Mouse (Mus musculus) embryonic facial prominence, embryonic 10.5 days (tissue): ENCODE results near the gene Sec22c. TPM values are rescaled to one million over a fixed set of nuclear protein-coding genes. Genes with fewer than 3 reads are reported as not detected.
A peak's percentile ranks its signal among the peaks of the same experiment; 100 is the strongest.

ENCODE experiments used
- DNase-seq: peaks from one replicate; pipeline ENCODE4 v3.0.0-alpha.2; 2017; ENCODE audit warnings: low spot score
- H3K27ac ChIP-seq: fragments of 300-500 bp; sonication (generic); replicated peaks from 2 replicates; pipeline ENCODE4 v1.5.1; 2016; ENCODE audit warnings: mild to moderate bottlenecking
- H3K27me3 ChIP-seq: fragments of 300-500 bp; sonication (generic); replicated peaks from 2 replicates; pipeline ENCODE4 v1.6.1; 2016; ENCODE audit warnings: low read depth, mild to moderate bottlenecking; ENCODE audit not compliant: poor library complexity, severe bottlenecking
- H3K36me3 ChIP-seq: fragments of 300-500 bp; sonication (generic); replicated peaks from 2 replicates; pipeline ENCODE4 v1.6.1; 2016; ENCODE audit warnings: mild to moderate bottlenecking, moderate library complexity
- H3K4me1 ChIP-seq: fragments of 300-500 bp; sonication (generic); 2 replicates; pipeline ENCODE4 v1.6.1; 2016
- H3K4me3 ChIP-seq: fragments of 300-500 bp; sonication (generic); 2 replicates; pipeline ENCODE4 v1.5.1; 2016; ENCODE audit warnings: mild to moderate bottlenecking, moderate library complexity
- H3K9me3 ChIP-seq: fragments of 300-500 bp; sonication (generic); 2 replicates; pipeline ENCODE4 v1.6.1; 2016; ENCODE audit warnings: mild to moderate bottlenecking
- WGBS: fragments of 180-500 bp; shearing (Covaris S2); methylation state at CpG from one replicate; pipeline ENCODE4 v1.1.7; 2016; 5-methylcytosine and 5-hydroxymethylcytosine counted together
- polyA plus RNA-seq: library from polyadenylated mRNA; unstranded; fragments of >200 nt; fragmentation: Nextera tagmentation; extraction: Ambion mirVana; gene quantifications from 2 replicates; pipeline ENCODE4 v1.2.1, GENCODE M21; 2016

The Sec22c gene
- polyA plus RNA-seq, 1 experiment from 2014 or later, result 17.8 TPM

DNA sequence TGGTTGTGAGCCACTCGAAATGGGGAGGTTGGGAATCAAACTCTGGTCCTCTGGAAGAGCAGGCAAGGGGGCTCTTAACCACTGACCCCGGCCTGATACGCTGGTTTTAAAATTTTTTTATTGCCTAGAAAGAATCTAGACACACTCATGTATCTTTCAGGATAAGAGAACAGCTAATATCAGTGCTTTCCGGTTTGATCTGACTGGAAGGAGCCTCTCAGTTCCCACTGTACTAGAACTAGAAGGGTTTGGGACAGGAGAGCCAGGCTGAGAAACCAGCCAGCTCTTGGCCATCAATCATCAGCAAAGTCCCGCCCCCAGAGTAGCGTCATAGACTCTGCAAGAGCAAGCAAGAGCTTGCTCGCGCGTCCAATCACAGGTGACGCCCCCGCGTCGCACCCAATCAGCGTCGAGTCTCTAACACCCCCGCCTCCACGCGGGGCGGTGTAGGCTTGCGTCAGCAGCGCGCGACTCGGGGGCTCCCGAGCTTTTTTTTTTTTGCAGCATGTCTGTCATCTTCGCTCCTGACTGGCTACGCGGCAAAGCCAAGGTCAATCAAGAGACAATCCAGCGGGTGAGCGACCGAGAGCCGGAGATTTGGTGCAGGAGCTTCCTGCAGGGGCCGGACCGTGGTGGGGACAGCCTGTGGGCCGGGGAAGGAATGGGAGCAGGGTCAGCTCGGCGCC lies 4.8 kb upstream of the Sec22c start, which contains the start of gene Ss18l2:
Ss18l2 (plus strand) TSS at position 432 of the 686 bp plus-strand sequence.
- DNase-seq, result peak; percentile 99
- 6% methylated on average over 37 of the region's 37 CpGs for WGBS

DNA sequence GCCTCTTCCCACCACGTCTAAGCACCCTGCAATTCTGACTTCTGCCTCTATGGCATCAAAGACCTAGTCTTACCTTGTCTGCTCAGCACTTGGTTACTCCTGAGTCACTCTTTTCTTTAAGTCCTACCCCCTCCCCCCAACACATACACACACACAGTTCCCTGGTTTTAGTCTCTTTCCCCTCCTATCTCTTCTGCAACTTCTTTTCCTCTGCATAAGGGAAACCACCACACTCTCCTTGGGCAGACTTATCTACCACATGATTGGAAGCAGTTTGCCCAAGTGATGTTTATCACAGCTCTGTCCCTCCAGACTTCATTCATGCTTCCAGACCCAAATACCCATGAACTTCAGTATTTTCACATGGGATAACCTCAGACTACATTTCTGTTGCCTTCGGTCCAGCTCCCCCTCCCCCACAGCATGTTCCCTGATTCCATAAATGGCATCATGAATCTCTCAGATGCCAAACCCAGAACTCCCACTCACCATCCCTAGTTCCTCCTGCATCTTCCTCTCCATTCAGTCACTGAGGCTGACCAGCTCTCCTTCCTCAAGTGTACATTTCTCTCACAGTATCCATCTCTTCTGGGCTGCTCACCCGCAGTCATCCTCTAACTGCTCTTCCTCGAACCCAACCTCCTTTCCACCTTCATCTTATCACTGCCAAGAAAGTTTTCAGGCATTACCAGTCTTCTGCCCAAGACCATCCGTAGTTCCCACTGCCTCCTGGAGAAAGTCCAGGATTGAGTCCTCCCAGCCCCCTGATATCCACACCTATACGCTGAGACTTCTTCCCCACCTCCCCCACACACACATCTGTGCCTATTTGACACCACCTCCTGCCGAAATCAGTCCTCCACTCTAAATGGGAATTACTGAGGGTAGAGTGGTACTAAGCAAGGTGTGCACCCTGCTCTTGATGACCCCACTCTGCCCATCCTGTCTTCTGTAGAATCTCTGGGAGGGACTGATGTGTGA lies 3.5 kb upstream of the Sec22c start:
- Histone ChIP-seq H3K4me3 (no peak overlapping the region), H3K4me1 (peaks cover 40% of the 10 kb centered on the region), H3K27ac (no peak overlapping the region), H3K9me3 (no peaks in the 10 kb centered on the region), H3K36me3 (peaks cover 19% of the 10 kb centered on the region), H3K27me3 (no peaks in the 10 kb centered on the region)
- DNase-seq, result no peak
- WGBS, result 69% methylated on average over 7 of the region's 7 CpGs

More for the DNA sequence above, 4.8 kb upstream of the Sec22c start, which contains the start of gene Ss18l2:
- Histone ChIP-seq H3K36me3 (peaks cover 22% of the 10 kb centered on the region), H3K4me3 (peak within 1 kb of the TSS; percentile 96), H3K9me3 (no peaks in the 10 kb centered on the region), H3K27me3 (no peaks in the 10 kb centered on the region), H3K27ac (peak within 1 kb of the TSS; percentile 90), H3K4me1 (peaks cover 31% of the 10 kb centered on the region)

DNA sequence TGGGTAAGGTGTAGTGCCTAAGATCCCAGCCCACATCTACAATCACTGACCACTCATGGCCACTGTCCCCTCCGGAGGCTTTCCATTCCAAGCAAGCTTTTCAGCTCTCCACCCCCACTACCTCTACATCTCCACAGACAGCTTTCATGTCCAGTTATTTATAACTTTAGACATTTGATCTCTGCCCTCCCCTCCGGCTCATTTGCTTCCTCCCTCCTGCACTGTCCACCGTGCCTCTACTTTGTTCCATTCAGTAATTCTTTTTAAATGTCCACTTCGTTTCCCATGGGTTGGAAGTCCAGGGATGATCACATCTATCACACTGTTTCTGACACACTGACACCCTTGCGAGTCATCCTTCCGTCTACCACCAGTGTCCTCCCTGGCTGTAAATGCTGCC lies 2.5 kb upstream of the Sec22c start:
- peaks cover 9% of the 10 kb centered on the region for H3K36me3 ChIP-seq
- no peak for DNase-seq
- WGBS, result 69% methylated on average over 6 of the region's 6 CpGs
- no peak overlapping the region for H3K4me3 ChIP-seq
- H3K4me1 ChIP-seq, result peaks cover 46% of the 10 kb centered on the region
- H3K27me3 ChIP-seq, result no peaks in the 10 kb centered on the region
- no peak overlapping the region for H3K27ac ChIP-seq
- H3K9me3 ChIP-seq, result no peaks in the 10 kb centered on the region

DNA sequence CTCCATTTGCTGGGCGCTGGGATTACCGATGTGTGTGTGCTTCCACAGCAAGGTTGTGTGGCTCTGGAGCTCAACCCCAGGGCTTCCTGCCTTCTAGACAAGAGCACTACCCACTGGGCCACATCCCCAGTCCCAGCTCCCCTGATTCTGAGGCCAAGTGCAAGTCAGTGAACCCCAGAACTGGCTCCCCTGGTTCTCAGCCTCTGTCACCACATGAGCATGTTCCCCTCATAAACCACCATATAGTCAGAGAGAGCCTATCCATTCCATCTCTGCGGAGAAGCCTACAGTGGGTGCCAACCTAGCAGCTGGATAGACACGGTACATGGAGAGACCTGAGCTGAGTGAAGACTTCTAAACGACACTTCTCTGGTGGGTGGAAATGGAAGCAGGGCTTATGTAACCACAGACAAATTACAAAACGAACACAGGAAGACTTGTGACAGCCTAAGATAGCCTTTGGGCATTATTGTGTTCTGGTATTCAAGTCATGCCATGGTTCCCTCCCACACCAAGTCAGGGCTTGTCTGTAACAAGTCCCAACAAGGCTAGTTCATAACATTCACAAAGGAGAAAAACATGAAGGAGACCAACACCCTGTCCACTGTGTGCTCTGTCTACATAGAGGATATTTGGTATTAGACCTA lies 862 bp upstream of the Sec22c start:
- H3K4me3 ChIP-seq, result 0 out of 2 replicates have a peak overlapping the region, but pooled peaks have one; percentile 74
- no peaks in the 10 kb centered on the region for H3K36me3 ChIP-seq
- H3K27ac ChIP-seq, result no peak overlapping the region
- H3K27me3 ChIP-seq, result no peaks in the 10 kb centered on the region
- H3K4me1 ChIP-seq, result peaks cover 35% of the 10 kb centered on the region
- H3K9me3 ChIP-seq, result no peaks in the 10 kb centered on the region
- no peak for DNase-seq
- 74% methylated on average over 6 of the region's 6 CpGs for whole genome bisulfite sequencing

DNA sequence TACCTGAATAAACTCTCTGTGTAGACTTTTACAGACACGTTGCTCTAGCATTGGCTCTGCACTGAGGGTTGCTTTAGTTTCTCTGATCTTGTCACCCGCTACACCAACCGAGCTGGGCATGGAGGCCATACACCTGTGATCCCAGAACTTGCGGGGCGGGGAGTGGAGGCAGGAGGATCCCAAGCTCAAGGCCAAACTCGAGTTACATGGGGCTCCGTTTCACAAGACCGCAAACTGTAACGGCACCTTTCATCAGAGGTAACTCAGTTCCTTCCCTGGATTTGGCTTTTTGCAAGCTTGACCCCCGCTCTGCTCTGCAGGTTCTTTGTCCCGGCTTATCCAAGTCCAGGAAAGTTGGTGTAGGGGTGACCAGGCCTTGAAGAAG lies 1.0 kb downstream of the Sec22c start:
- Histone ChIP-seq H3K4me3 (peak overlapping the region; percentile 74), H3K27me3 (no peaks in the 10 kb centered on the region), H3K4me1 (peaks cover 25% of the 10 kb centered on the region), H3K27ac (peak overlapping the region; percentile 90), H3K9me3 (no peaks in the 10 kb centered on the region), H3K36me3 (peaks cover 8% of the 10 kb centered on the region)
- WGBS, result 39% methylated on average over 11 of the region's 11 CpGs
- no peak for DNase-seq

DNA sequence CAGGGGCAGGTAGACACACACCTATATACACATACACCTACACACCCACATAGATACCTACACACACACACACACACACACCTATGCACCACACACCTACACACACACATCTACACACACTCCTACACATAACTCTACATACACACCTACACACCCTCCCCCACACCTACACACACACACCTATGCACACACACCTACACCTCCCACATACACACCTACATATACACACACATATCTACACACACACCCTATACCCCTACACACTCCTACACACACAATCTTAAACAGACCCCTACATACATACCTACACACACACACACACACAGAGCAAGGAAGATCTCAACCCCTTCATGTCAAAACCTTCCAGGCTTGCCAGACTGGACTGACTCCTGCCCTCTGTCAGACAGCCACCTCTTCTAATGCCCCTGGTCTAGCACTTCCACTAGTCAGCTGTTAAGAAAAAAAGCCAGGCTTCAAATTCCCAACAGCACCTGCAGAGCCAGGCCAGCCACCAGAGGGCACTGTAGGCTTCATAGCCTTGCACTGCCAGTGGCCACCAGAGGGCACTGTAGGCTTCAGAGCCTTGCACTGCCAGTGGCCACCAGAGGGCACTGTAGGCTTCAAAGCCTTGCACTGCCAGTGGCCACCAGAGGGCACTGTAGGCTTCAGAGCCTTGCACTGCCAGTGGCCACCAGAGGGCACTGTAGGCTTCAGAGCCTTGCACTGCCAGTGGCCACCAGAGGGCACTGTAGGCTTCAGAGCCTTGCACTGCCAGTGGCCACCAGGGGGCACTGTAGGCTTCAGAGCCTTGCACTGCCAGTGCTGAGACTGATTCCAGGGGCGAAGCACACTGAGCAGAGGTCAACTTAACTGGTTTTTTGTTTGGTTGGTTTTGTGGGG lies 7.9 kb downstream of the Sec22c start:
- no peak for DNase-seq
- WGBS, result 100% methylated on average over 1 of the region's 1 CpGs
- peaks cover 63% of the 10 kb centered on the region for H3K36me3 ChIP-seq

DNA sequence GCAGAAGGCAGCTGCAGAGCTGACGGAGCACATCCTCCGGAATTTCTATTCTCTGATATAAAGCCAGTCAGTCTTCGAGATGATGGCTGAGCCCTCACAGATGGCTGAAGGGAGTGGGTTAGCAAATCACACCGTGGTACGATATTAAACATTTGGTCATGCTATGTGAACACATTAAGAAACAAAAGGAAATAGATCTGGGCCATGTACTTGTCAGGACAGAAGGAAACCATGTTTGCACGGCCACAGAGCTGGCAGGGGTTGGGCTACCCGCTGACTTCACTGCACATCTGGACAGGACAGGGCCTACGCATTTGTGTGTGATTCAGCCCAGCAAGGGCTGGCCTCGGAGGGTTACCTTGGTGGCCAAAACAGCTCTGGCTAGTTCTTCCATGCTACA lies 8.7 kb downstream of the Sec22c start:
- no peaks in the 10 kb centered on the region for H3K27me3 ChIP-seq
- H3K4me1 ChIP-seq, result no peaks in the 10 kb centered on the region
- no peak overlapping the region for H3K4me3 ChIP-seq
- no peak overlapping the region for H3K27ac ChIP-seq
- DNase-seq, result no peak
- 94% methylated on average over 9 of the region's 9 CpGs for WGBS
- peaks cover 71% of the 10 kb centered on the region for H3K36me3 ChIP-seq
- H3K9me3 ChIP-seq, result peaks cover 6% of the 10 kb centered on the region

More for the DNA sequence above, 7.9 kb downstream of the Sec22c start:
- Histone ChIP-seq H3K27me3 (no peaks in the 10 kb centered on the region), H3K4me3 (no peak overlapping the region), H3K27ac (no peak overlapping the region), H3K4me1 (no peaks in the 10 kb centered on the region), H3K9me3 (peaks cover 6% of the 10 kb centered on the region)

DNA sequence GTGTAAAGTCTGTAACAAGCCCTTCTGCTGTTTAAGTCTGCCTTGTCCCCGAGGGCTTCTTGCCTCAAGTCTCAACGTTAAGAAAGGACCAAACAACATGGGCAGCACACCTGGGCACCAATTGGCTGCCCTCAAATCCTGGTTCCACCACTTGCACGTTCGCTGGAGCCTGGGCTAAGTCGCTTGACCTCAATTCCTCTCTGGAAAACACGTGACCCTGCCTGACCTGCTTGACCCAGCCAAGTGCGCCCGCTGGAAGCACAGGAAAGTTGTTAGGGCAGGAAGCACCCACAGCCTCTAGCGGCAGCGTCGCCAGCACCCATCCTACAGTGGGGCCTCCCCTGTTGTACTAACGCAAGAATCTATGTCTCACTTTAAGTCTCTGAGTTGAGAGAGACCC lies 10.6 kb downstream of the Sec22c start:
- no peak for DNase-seq
- Histone ChIP-seq H3K4me3 (no peak overlapping the region), H3K4me1 (0 out of 2 replicates have a peak, but pooled peaks cover 5% of the 10 kb centered on the region), H3K9me3 (peaks cover 6% of the 10 kb centered on the region), H3K27ac (no peak overlapping the region), H3K27me3 (no peaks in the 10 kb centered on the region), H3K36me3 (peaks cover 84% of the 10 kb centered on the region)
- 78% methylated on average over 12 of the region's 12 CpGs for WGBS

DNA sequence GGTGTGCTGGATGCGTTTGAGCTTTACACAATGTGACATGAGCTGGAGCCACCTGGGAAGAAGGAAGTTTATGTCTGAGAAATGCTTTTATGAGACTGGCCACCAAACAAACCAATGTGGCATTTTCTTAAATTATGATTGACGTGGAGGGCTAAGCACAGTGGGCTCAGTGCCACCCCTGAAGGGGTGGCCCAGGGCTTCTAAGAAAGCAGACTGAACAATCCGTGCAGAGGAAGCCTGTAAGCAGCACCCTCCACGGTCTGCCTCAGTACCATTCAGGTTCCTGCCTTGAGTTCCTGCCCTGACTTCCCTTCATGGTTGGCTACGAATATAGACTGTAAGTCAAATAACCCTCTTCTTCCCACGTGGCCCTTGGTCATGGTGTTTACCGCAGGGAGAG lies 14.6 kb downstream of the Sec22c start:
- Histone ChIP-seq H3K27ac (no peak overlapping the region), H3K4me1 (0 out of 2 replicates have a peak, but pooled peaks cover 5% of the 10 kb centered on the region), H3K36me3 (peaks cover 86% of the 10 kb centered on the region), H3K27me3 (no peaks in the 10 kb centered on the region), H3K9me3 (no peaks in the 10 kb centered on the region), H3K4me3 (no peak overlapping the region)
- 91% methylated on average over 7 of the region's 7 CpGs for WGBS
- no peak for DNase-seq

DNA sequence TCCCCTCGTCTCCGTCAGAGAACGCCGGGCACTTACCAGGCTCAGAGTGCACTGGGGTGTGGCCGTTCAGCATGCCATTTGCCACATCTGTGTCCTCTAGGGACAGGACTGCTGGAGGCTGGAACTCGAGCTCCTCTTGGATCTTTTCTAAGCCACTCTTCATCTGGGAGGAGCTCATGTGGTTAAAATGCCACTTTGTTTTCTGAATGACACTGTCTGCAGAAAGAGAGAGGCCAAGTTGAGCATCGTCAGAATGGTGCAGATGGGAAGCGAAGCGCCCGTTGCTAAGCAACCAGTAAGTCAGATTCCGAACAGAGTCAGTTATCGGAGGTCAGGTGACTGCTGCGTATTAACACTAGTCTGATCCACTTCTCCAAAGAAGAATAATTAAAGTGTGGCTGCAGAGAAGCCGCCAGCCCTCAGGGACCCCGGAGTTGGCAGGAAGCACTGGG lies 15.1 kb downstream of the Sec22c start:
- Histone ChIP-seq H3K27ac (no peak overlapping the region), H3K27me3 (no peaks in the 10 kb centered on the region), H3K9me3 (no peaks in the 10 kb centered on the region), H3K36me3 (peaks cover 86% of the 10 kb centered on the region), H3K4me1 (0 out of 2 replicates have a peak, but pooled peaks cover 5% of the 10 kb centered on the region), H3K4me3 (no peak overlapping the region)
- DNase-seq, result no peak
- WGBS, result 75% methylated on average over 15 of the region's 15 CpGs

DNA sequence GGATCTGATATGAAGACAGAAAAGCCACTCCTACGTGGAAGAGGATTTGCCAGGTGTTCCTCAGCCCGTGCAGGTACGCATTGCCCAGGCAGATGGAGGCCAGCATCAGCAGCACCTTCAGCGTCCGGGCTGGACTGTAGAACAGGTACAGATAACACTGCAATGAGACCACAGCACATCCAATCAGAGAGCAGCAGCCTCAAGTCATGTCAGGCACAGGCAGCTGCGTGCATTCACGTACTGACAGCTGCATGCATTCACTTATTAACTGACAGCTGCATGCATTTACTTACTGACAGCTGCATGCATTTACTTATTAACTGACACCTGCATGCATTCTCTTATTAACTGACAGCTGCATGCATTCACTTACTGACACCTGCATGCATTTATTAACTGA lies 20.6 kb downstream of the Sec22c start:
- peaks cover 70% of the 10 kb centered on the region for H3K36me3 ChIP-seq
- no peak overlapping the region for H3K27ac ChIP-seq
- no peak for DNase-seq
- H3K27me3 ChIP-seq, result no peaks in the 10 kb centered on the region
- 0 out of 2 replicates have a peak, but pooled peaks cover under 1% of the 10 kb centered on the region for H3K4me1 ChIP-seq
- no peak overlapping the region for H3K4me3 ChIP-seq
- 87% methylated on average over 7 of the region's 7 CpGs for WGBS
- no peaks in the 10 kb centered on the region for H3K9me3 ChIP-seq
